Mouse (Mus musculus) cerebellum, adult 2 months (tissue): ENCODE results near the gene Nadk.

Experiments
- CTCF ChIP-seq: fragments of 200-500 bp; IDR thresholded peaks from 2 replicates; pipeline ENCODE4 v1.5.1; 2011; ENCODE audit warnings: low read depth, mild to moderate bottlenecking, control low read depth, low read length, moderate library complexity, borderline replicate concordance; ENCODE audit not compliant: insufficient read depth
- POLR2A ChIP-seq: fragments of 200-500 bp; IDR thresholded peaks from 2 replicates; pipeline ENCODE4 v1.6.1; 2011; ENCODE audit warnings: low read length, control low read depth, borderline replicate concordance; ENCODE audit not compliant: insufficient read depth

DNA sequence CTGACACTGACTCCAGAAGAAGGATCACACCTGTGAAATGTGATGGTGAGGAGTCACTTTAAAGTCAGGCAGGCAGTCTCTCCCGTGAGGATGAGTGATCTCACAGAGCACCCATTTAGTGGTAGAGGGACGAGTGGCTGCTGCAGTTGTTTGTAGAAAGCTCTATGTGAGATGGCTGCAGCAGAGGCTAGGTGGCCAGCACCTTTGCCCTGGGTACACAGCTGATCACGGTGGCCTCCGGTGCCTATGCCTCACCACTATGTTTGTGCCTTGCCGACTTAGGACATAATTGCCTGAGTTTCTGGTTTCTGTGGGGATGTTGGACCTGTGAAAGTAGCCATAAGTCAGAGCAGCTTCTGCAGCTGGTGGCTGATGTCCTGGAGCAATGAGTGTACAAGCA lies 15.6 kb downstream of the Nadk start:
- no peak for TF ChIP-seq CTCF
- no peak for TF ChIP-seq POLR2A
